23 mouse cellular contexts compared by ENCODE assay signal in genomic region chr8:106176891-106177290, GRCm38 (mm10). TPM values are rescaled to one million over a fixed set of nuclear protein-coding genes. Genes with fewer than 3 reads are reported as not detected.
A peak's percentile ranks its signal among the peaks of the same experiment; 100 is the strongest.
DNase-seq lines count a peak whose midpoint lies in the region; ATAC-seq and TF ChIP-seq lines count a peak whose summit lies in the region.
"Had no signal": no experiment of that assay in that cellular context is flagged by ENCODE, and none has a peak within 500 bp of the region (broad histone marks: within the 10 kb centered on the region; RNA-seq: fewer than 3 reads in every experiment).

No protein-coding gene starts in this region.

- peak; percentile 28 for DNase-seq in forebrain, embryonic 11.5 days (ENCODE audit: low spot score)
- DNase-seq in forebrain, postnatal 0 days, result no peak
- DNase-seq in lung, embryonic 14.5 days, result peak; percentile 57
- DNase-seq in lung, adult 2 months, result no peak
- peak; percentile 22 for DNase-seq in embryo, embryonic 10.5 days (ENCODE audit: low spot score)
- DNase-seq in lung, postnatal 0 days (ENCODE audit: low spot score), result peak; percentile 86
- no peak for DNase-seq in spleen, postnatal 4 days (ENCODE audit: low spot score in 2 of 2)
- no peak for DNase-seq in cerebellum, adult 11-12 months
- DNase-seq: adrenal gland, postnatal 36 days; cerebellum, adult 9-11 months; gastrocnemius, postnatal 36 days; kidney, adult 18-20 months; kidney, postnatal 25 days; liver, embryonic 13.5 days; right cerebral cortex, postnatal 14 days; spleen, adult 18-20 months; thymus, postnatal 36 days had no signal

- 20% methylated on average over 1 of the region's 1 CpGs for WGBS in forebrain, embryonic 11.5 days
- 2% methylated on average over 1 of the region's 1 CpGs for WGBS in forebrain, postnatal 0 days
- 18% methylated on average over 1 of the region's 1 CpGs for WGBS in lung, embryonic 14.5 days
- 35% methylated on average over 1 of the region's 1 CpGs for WGBS in lung, adult 2 months
- WGBS in lung, postnatal 0 days, result 28% methylated on average over 1 of the region's 1 CpGs

- H3K27me3 ChIP-seq in forebrain, embryonic 11.5 days (ENCODE audit: control insufficient read depth, insufficient read depth, low read length), result no peaks in the 10 kb centered on the region
- no peaks in the 10 kb centered on the region for H3K27me3 ChIP-seq in forebrain, postnatal 0 days (ENCODE audit: insufficient read depth, low read length)
- no peaks in the 10 kb centered on the region for H3K27me3 ChIP-seq in lung, embryonic 14.5 days (ENCODE audit: insufficient read depth, low read length)
- H3K27me3 ChIP-seq in lung, postnatal 0 days (replicated peaks; ENCODE audit: insufficient read depth, low read length), result no peaks in the 10 kb centered on the region
- H3K27me3 ChIP-seq: liver, embryonic 13.5 days; midbrain, embryonic 12.5 days had no signal

- no peak overlapping the region for H3K4me3 ChIP-seq in forebrain, embryonic 11.5 days (ENCODE audit: low read depth, low read length)
- no peak overlapping the region for H3K4me3 ChIP-seq in forebrain, postnatal 0 days (ENCODE audit: low read depth, low read length)
- no peak overlapping the region for H3K4me3 ChIP-seq in lung, embryonic 14.5 days (ENCODE audit: low read depth, low read length)
- no peak overlapping the region for H3K4me3 ChIP-seq in lung, adult 2 months (replicated peaks; ENCODE audit: extremely low read depth, low read depth, low read length)
- no peak overlapping the region for H3K4me3 ChIP-seq in lung, postnatal 0 days (ENCODE audit: low read depth, low read length)
- H3K4me3 ChIP-seq: liver, embryonic 13.5 days; midbrain, embryonic 12.5 days; myocyte had no signal

- H3K36me3 ChIP-seq in forebrain, embryonic 11.5 days (ENCODE audit: control insufficient read depth, insufficient read depth, low read length), result no peaks in the 10 kb centered on the region
- peaks cover 11% of the 10 kb centered on the region for H3K36me3 ChIP-seq in forebrain, postnatal 0 days (ENCODE audit: insufficient read depth)
- peaks cover 9% of the 10 kb centered on the region; the same call in 1 of the 2 replicates for H3K36me3 ChIP-seq in lung, embryonic 14.5 days (ENCODE audit: insufficient read depth)
- no peaks in the 10 kb centered on the region for H3K36me3 ChIP-seq in lung, postnatal 0 days (ENCODE audit: insufficient read depth, low read length)

- ATAC-seq in forebrain, embryonic 11.5 days (replicated peaks; ENCODE audit: low FRiP score), result no peak
- ATAC-seq in forebrain, postnatal 0 days, result no peak
- ATAC-seq in lung, embryonic 14.5 days (ENCODE audit: insufficient read depth), result peak; percentile 73; the same call in 1 of the 2 replicates
- peak; percentile 90 for ATAC-seq in lung, postnatal 0 days

- H3K4me2 ChIP-seq in forebrain, embryonic 11.5 days (ENCODE audit: low read depth, low read length, severe bottlenecking), result no peak overlapping the region
- H3K4me2 ChIP-seq in forebrain, postnatal 0 days (ENCODE audit: low read depth), result no peak overlapping the region
- no peak overlapping the region for H3K4me2 ChIP-seq in lung, embryonic 14.5 days
- H3K4me2 ChIP-seq in lung, postnatal 0 days (replicated peaks; ENCODE audit: low read depth, low read length), result no peak overlapping the region
- H3K4me2 ChIP-seq: liver, embryonic 13.5 days; midbrain, embryonic 12.5 days had no signal

- no peak for TF ChIP-seq EP300 in lung, postnatal 0 days (IDR thresholded peaks at IDR 0.05)

- H3K9ac ChIP-seq in forebrain, embryonic 11.5 days (ENCODE audit: low read length), result no peak overlapping the region
- H3K9ac ChIP-seq in forebrain, postnatal 0 days, result no peak overlapping the region
- no peak overlapping the region for H3K9ac ChIP-seq in lung, embryonic 14.5 days
- H3K9ac ChIP-seq in lung, postnatal 0 days (replicated peaks; ENCODE audit: low read depth), result no peak overlapping the region
- H3K9ac ChIP-seq: liver, embryonic 13.5 days; midbrain, embryonic 12.5 days had no signal

- peaks cover 3% of the 10 kb centered on the region; the same call in 1 of the 2 replicates for H3K4me1 ChIP-seq in forebrain, embryonic 11.5 days (replicated peaks; ENCODE audit: control insufficient read depth, insufficient read depth, low read length)
- H3K4me1 ChIP-seq in forebrain, postnatal 0 days (ENCODE audit: insufficient read depth), result no peaks in the 10 kb centered on the region
- peaks cover 3% of the 10 kb centered on the region; the same call in 1 of the 2 replicates for H3K4me1 ChIP-seq in lung, embryonic 14.5 days (ENCODE audit: insufficient read depth)
- no peaks in the 10 kb centered on the region; the same call in none of the 2 replicates for H3K4me1 ChIP-seq in lung, adult 2 months (ENCODE audit: control insufficient read depth, insufficient read depth, low read length)
- peaks cover 9% of the 10 kb centered on the region; the same call in 1 of the 2 replicates for H3K4me1 ChIP-seq in lung, postnatal 0 days (ENCODE audit: insufficient read depth, low read depth, low read length)

- TF ChIP-seq CTCF in forebrain, postnatal 0 days (IDR thresholded peaks at IDR 0.05; ENCODE audit: low read depth), result no peak
- no peak for TF ChIP-seq CTCF in lung, embryonic 14.5 days (IDR thresholded peaks at IDR 0.05; ENCODE audit: low read depth)
- no peak for TF ChIP-seq CTCF in lung, adult 2 months (IDR thresholded peaks at IDR 0.05; ENCODE audit: insufficient read depth, low read length)
- no peak for TF ChIP-seq CTCF in lung, postnatal 0 days (IDR thresholded peaks at IDR 0.05)

- H3K27ac ChIP-seq in forebrain, embryonic 11.5 days (ENCODE audit: low read depth, low read length), result no peak overlapping the region
- H3K27ac ChIP-seq in forebrain, postnatal 0 days (ENCODE audit: low read depth, low read length), result no peak overlapping the region
- peak overlapping the region; percentile 24; the same call in 1 of the 2 replicates for H3K27ac ChIP-seq in lung, embryonic 14.5 days (ENCODE audit: low read depth)
- H3K27ac ChIP-seq in lung, postnatal 0 days (ENCODE audit: low read length), result no peak overlapping the region
- H3K27ac ChIP-seq: liver, embryonic 13.5 days; macrophage; midbrain, embryonic 12.5 days had no signal

- H3K9me3 ChIP-seq in forebrain, embryonic 11.5 days (ENCODE audit: control insufficient read depth, low read length), result no peaks in the 10 kb centered on the region
- no peaks in the 10 kb centered on the region for H3K9me3 ChIP-seq in forebrain, postnatal 0 days (ENCODE audit: low read length)
- H3K9me3 ChIP-seq in lung, embryonic 14.5 days (ENCODE audit: low read depth, low read length), result no peaks in the 10 kb centered on the region
- H3K9me3 ChIP-seq in lung, postnatal 0 days (ENCODE audit: low read length), result no peaks in the 10 kb centered on the region
- H3K9me3 ChIP-seq: liver, embryonic 13.5 days; midbrain, embryonic 12.5 days had no signal

- TF ChIP-seq POLR2A in lung, adult 2 months (IDR thresholded peaks at IDR 0.05; ENCODE audit: borderline replicate concordance, extremely low read depth, low read depth, low read length), result no peak

RNA-seq across cellular contexts. Expression of gene Slc7a6, which starts 8.2 kb away (rescaled TPM):
- 103 and 106 TPM in 2 replicates for polyA plus RNA-seq in forebrain, embryonic 11.5 days (2014; fragmentation: Nextera tagmentation; extraction: Ambion mirVana)
- total RNA-seq in forebrain, postnatal 0 days (2014; rRNA removed), result 29.9 and 43.6 TPM in 2 replicates
- polyA plus RNA-seq in forebrain, postnatal 0 days (2015; fragmentation: Nextera tagmentation; extraction: Ambion mirVana), result 48.9 and 50.8 TPM in 2 replicates
- 80.6 and 85.0 TPM in 2 replicates for polyA plus RNA-seq in lung, embryonic 14.5 days (2014; fragmentation: Nextera tagmentation; extraction: Ambion mirVana)
- 16.5 and 17.3 TPM in 2 replicates for polyA plus RNA-seq in lung, adult 2 months (2012; rRNA removed)
- polyA plus RNA-seq in lung, postnatal 0 days (2015; fragmentation: Nextera tagmentation; extraction: Ambion mirVana), result 38.9 and 39.7 TPM in 2 replicates

RNA-seq across cellular contexts. Expression of gene Pla2g15, which starts 26.7 kb away (rescaled TPM):
- 7.1 and 7.4 TPM in 2 replicates for polyA plus RNA-seq in forebrain, embryonic 11.5 days (2014; fragmentation: Nextera tagmentation; extraction: Ambion mirVana)
- 16.0 and 17.8 TPM in 2 replicates for total RNA-seq in forebrain, postnatal 0 days (2014; rRNA removed)
- 11.7 and 15.6 TPM in 2 replicates for polyA plus RNA-seq in forebrain, postnatal 0 days (2015; fragmentation: Nextera tagmentation; extraction: Ambion mirVana)
- 3.5 and 3.8 TPM in 2 replicates for polyA plus RNA-seq in lung, embryonic 14.5 days (2014; fragmentation: Nextera tagmentation; extraction: Ambion mirVana)
- 24.8 and 28.3 TPM in 2 replicates for polyA plus RNA-seq in lung, adult 2 months (2012; rRNA removed)
- 10.6 and 10.8 TPM in 2 replicates for polyA plus RNA-seq in lung, postnatal 0 days (2015; fragmentation: Nextera tagmentation; extraction: Ambion mirVana)

RNA-seq across cellular contexts. Expression of gene Slc7a6os, which starts 33.8 kb away (rescaled TPM):
- 44.1 and 46.8 TPM in 2 replicates for polyA plus RNA-seq in forebrain, embryonic 11.5 days (2014; fragmentation: Nextera tagmentation; extraction: Ambion mirVana)
- 59.3 and 73.1 TPM in 2 replicates for total RNA-seq in forebrain, postnatal 0 days (2014; rRNA removed)
- 32.4 and 36.3 TPM in 2 replicates for polyA plus RNA-seq in forebrain, postnatal 0 days (2015; fragmentation: Nextera tagmentation; extraction: Ambion mirVana)
- polyA plus RNA-seq in lung, embryonic 14.5 days (2014; fragmentation: Nextera tagmentation; extraction: Ambion mirVana), result 36.7 and 38.6 TPM in 2 replicates
- 14.2 and 16.5 TPM in 2 replicates for polyA plus RNA-seq in lung, adult 2 months (2012; rRNA removed)
- 19.0 and 22.6 TPM in 2 replicates for polyA plus RNA-seq in lung, postnatal 0 days (2015; fragmentation: Nextera tagmentation; extraction: Ambion mirVana)

RNA-seq across cellular contexts. Expression of gene Prmt7, which starts 33.8 kb away (rescaled TPM):
- 68.8 and 73.1 TPM in 2 replicates for polyA plus RNA-seq in forebrain, embryonic 11.5 days (2014; fragmentation: Nextera tagmentation; extraction: Ambion mirVana)
- total RNA-seq in forebrain, postnatal 0 days (2014; rRNA removed), result 65.5 and 72.5 TPM in 2 replicates
- 47.0 and 49.6 TPM in 2 replicates for polyA plus RNA-seq in forebrain, postnatal 0 days (2015; fragmentation: Nextera tagmentation; extraction: Ambion mirVana)
- polyA plus RNA-seq in lung, embryonic 14.5 days (2014; fragmentation: Nextera tagmentation; extraction: Ambion mirVana), result 48.7 and 53.9 TPM in 2 replicates
- 14.2 and 17.0 TPM in 2 replicates for polyA plus RNA-seq in lung, adult 2 months (2012; rRNA removed)
- 19.4 and 19.5 TPM in 2 replicates for polyA plus RNA-seq in lung, postnatal 0 days (2015; fragmentation: Nextera tagmentation; extraction: Ambion mirVana)

RNA-seq across cellular contexts. Expression of gene Esrp2, which starts 40.1 kb away (rescaled TPM):
- 2.3 and 2.4 TPM in 2 replicates for polyA plus RNA-seq in forebrain, embryonic 11.5 days (2014; fragmentation: Nextera tagmentation; extraction: Ambion mirVana)
- 0.14 TPM in 1 of 2 replicates, not detected in the other for total RNA-seq in forebrain, postnatal 0 days (2014; rRNA removed)
- not detected in 2 replicates for polyA plus RNA-seq in forebrain, postnatal 0 days (2015; fragmentation: Nextera tagmentation; extraction: Ambion mirVana)
- 29.6 and 31.1 TPM in 2 replicates for polyA plus RNA-seq in lung, embryonic 14.5 days (2014; fragmentation: Nextera tagmentation; extraction: Ambion mirVana)
- 40.1 and 47.0 TPM in 2 replicates for polyA plus RNA-seq in lung, adult 2 months (2012; rRNA removed)
- 38.4 and 38.6 TPM in 2 replicates for polyA plus RNA-seq in lung, postnatal 0 days (2015; fragmentation: Nextera tagmentation; extraction: Ambion mirVana)
- total RNA-seq: hematopoietic stem cell, adult 5-6 weeks; left cerebral cortex, adult 18-20 months had no signal
- polyA plus RNA-seq: macrophage; neural tube, embryonic 14.5 days had no signal

Comparison
In these comparisons a context has a peak if more than half of its experiments do, and no peak if none do; other contexts are left out.
1. DNase-seq: peak in forebrain, embryonic 11.5 days (single experiment), lung, embryonic 14.5 days (single experiment), embryo, embryonic 10.5 days (single experiment) and lung, postnatal 0 days (single experiment); none in forebrain, postnatal 0 days (single experiment), lung, adult 2 months (single experiment), spleen, postnatal 4 days (0 of 2) and cerebellum, adult 11-12 months (single experiment).
2. ATAC-seq: peak in lung, embryonic 14.5 days (single experiment) and lung, postnatal 0 days (single experiment); none in forebrain, embryonic 11.5 days (single experiment) and forebrain, postnatal 0 days (single experiment).